Mouse (Mus musculus) lung, embryonic 14.5 days (tissue): Measurements from ENCODE around the gene Hbb-bh2. TPM values are rescaled to one million over a fixed set of nuclear protein-coding genes. Genes with fewer than 3 reads are reported as not detected.

Experiments used
- ATAC-seq: fragments of 200-750 bp; cut with Nextera tagmentation; 2 replicates; pipeline ENCODE4 v1.8.0; 2017; ENCODE audit warnings: mild to moderate bottlenecking, moderate TSS enrichment, moderate library complexity; ENCODE audit not compliant: insufficient read depth
- DNase-seq: peaks from one replicate; pipeline ENCODE4 v3.0.0-alpha.2; 2015
- H3K27ac ChIP-seq: fragments of 300-500 bp; sonication (generic); 2 replicates; pipeline ENCODE4 v1.5.1; 2014; ENCODE audit warnings: low read depth, mild to moderate bottlenecking, moderate library complexity
- H3K27me3 ChIP-seq: fragments of 300-500 bp; sonication (generic); 2 replicates; pipeline ENCODE4 v1.6.1; 2014; ENCODE audit warnings: low read length, control low read depth; ENCODE audit not compliant: insufficient read depth
- H3K36me3 ChIP-seq: fragments of 300-500 bp; sonication (generic); 2 replicates; pipeline ENCODE4 v1.6.1; 2014; ENCODE audit warnings: control low read depth; ENCODE audit not compliant: insufficient read depth
- H3K4me1 ChIP-seq: fragments of 300-500 bp; sonication (generic); 2 replicates; pipeline ENCODE4 v1.6.1; 2014; ENCODE audit warnings: antibody characterized with exemption, control low read depth; ENCODE audit not compliant: insufficient read depth
- H3K4me2 ChIP-seq: fragments of 300-500 bp; sonication (generic); 2 replicates; pipeline ENCODE4 v1.6.1; 2014; ENCODE audit warnings: mild to moderate bottlenecking
- H3K4me3 ChIP-seq: fragments of 300-500 bp; sonication (generic); 2 replicates; pipeline ENCODE4 v1.5.1; 2014; ENCODE audit warnings: low read depth, low read length
- H3K9ac ChIP-seq: fragments of 300-500 bp; sonication (generic); 2 replicates; pipeline ENCODE4 v1.6.1; 2014
- H3K9me3 ChIP-seq: fragments of 300-500 bp; sonication (generic); 2 replicates; pipeline ENCODE4 v1.6.1; 2016; ENCODE audit warnings: low read depth, low read length, control low read depth
- CTCF ChIP-seq: IDR thresholded peaks from 2 replicates; pipeline ENCODE4 v1.5.1; 2016; ENCODE audit warnings: antibody characterized with exemption, low read depth
- WGBS: fragments of 180-500 bp; shearing (Covaris S2); extraction: QIAGEN DNeasy Blood & Tissue Kit; methylation state at CpG from one replicate; pipeline ENCODE4 v1.1.7; 2014; 5-methylcytosine and 5-hydroxymethylcytosine counted together
- polyA plus RNA-seq: library from polyadenylated mRNA; unstranded; fragments of >200 nt; fragmentation: Nextera tagmentation; extraction: Ambion mirVana; gene quantifications from 2 replicates; pipeline ENCODE4 v1.2.1, GENCODE M21; 2014

Gene Hbb-bh2
- not detected in 2 replicates for polyA plus RNA-seq

DNA sequence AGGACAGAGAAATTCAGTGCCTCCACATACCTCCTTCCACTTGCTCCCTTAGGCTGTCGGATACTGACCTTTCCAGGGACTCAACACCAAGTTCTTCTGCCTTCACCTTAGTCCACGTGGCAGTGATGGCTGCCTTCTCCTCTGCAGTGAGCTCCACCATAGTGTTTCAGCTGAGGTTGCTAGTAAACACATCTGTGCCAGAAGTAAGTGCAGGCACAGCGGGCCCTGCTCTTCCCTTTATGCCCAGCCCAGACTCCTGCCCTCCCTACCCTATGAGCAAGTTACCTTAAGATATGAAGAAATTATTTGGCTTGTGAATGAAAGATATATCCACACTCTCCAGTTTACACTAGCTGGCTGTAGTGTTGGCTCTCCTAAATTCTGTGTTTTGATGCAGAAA is at the start of gene Hbb-bh2:
Gene Hbb-bh2 (minus strand): TSS at position 253 of the 400 bp plus-strand sequence.
- H3K4me1 ChIP-seq, result no peaks in the 10 kb centered on the region
- H3K9ac ChIP-seq, result no peak within 1 kb of the TSS
- ATAC-seq (no peak), DNase-seq (no peak)
- no peaks in the 10 kb centered on the region for H3K9me3 ChIP-seq
- no peaks in the 10 kb centered on the region for H3K36me3 ChIP-seq
- H3K27ac ChIP-seq, result no peak within 1 kb of the TSS
- TF ChIP-seq CTCF, result no peak
- H3K27me3 ChIP-seq, result no peaks in the 10 kb centered on the region
- H3K4me2 ChIP-seq, result no peak within 1 kb of the TSS
- WGBS, result 69% methylated on average over 3 of the region's 3 CpGs
- H3K4me3 ChIP-seq, result no peak within 1 kb of the TSS

DNA sequence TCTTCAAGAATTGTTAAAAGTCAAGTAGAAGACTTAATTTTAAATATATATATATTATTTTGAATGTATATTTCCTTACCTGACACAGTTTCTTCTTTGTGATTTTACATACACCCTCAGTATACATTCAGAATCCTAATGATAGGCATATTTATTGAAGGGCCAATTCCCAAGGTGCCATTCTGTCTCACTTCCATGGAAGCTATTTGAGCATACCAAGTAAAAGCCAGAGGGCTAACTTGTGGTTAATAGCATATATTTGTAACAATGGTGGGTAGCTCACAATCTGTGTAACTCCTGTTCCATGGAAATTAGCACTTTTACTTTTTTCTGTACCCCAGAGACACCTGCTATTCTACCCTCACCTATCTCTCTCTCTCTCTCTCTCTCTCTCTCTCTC is 45.8 kb upstream of the Hbb-bh2 start, which contains the start of gene Olfr66:
Gene Olfr66 (minus strand): TSS at position 101 of the 400 bp plus-strand sequence.
- H3K4me2 ChIP-seq, result no peak within 1 kb of the TSS
- no peak for DNase-seq
- ATAC-seq, result no peak

DNA sequence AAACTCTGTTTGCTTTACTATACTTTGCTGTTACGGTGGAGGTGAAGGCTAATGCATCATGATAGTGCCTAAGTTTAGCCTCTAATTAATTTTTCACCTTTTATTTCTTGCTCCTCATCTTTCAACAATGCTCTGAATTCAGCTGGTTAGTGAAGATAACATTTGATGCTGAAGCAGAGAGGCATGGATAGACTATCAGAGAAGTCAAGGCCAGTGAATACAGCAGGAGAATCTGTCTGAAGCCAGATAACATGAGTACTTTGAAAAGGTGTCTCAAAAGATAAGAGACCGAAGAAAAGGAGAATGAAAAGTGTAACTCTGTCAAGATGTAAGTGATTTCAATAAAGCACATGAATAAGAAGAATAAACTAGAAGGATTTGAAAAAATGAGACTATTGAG is 36.8 kb upstream of the Hbb-bh2 start:
- 68% methylated on average over 2 of the region's 2 CpGs for WGBS
- no peak for ATAC-seq
- Histone ChIP-seq H3K4me2 (no peak overlapping the region), H3K9ac (no peak overlapping the region), H3K4me1 (no peaks in the 10 kb centered on the region), H3K27me3 (no peaks in the 10 kb centered on the region), H3K9me3 (no peaks in the 10 kb centered on the region), H3K36me3 (no peaks in the 10 kb centered on the region), H3K27ac (no peak overlapping the region), H3K4me3 (no peak overlapping the region)
- DNase-seq, result no peak
- no peak for TF ChIP-seq CTCF

More for the DNA sequence above, 45.8 kb upstream of the Hbb-bh2 start, which contains the start of gene Olfr66:
- no peaks in the 10 kb centered on the region for H3K4me1 ChIP-seq
- TF ChIP-seq CTCF, result no peak
- H3K9ac ChIP-seq, result no peak within 1 kb of the TSS
- no peak within 1 kb of the TSS for H3K4me3 ChIP-seq
- H3K36me3 ChIP-seq, result no peaks in the 10 kb centered on the region
- H3K27me3 ChIP-seq, result no peaks in the 10 kb centered on the region
- no peak within 1 kb of the TSS for H3K27ac ChIP-seq
- H3K9me3 ChIP-seq, result no peaks in the 10 kb centered on the region

DNA sequence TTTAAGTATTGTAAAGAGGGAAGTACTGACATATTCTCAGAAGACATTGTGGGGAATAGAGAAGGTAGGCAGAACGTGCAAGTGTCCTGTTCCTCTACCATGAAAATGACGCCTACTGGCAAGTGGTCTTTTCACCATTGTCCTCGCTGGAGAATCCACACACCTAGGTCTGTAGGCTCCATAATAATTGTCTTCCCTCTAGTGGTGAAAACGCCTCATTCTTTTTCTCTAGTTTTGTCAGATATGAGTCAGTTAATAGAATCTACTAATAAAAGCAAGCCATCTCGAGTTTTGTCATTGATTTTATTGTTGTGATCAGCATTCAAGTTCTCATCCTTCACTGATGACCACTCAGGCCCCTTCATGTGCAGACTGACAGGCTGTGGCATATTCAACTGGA is 34.1 kb upstream of the Hbb-bh2 start:
- peak; percentile 2 for DNase-seq
- Histone ChIP-seq H3K4me2 (no peak overlapping the region), H3K4me1 (no peaks in the 10 kb centered on the region), H3K36me3 (no peaks in the 10 kb centered on the region), H3K9ac (no peak overlapping the region), H3K9me3 (no peaks in the 10 kb centered on the region), H3K27me3 (no peaks in the 10 kb centered on the region), H3K27ac (no peak overlapping the region), H3K4me3 (no peak overlapping the region)
- no peak for ATAC-seq
- TF ChIP-seq CTCF, result peak; percentile 6; the same call in 1 of the 2 replicates
- 43% methylated on average over 5 of the region's 5 CpGs for WGBS

DNA sequence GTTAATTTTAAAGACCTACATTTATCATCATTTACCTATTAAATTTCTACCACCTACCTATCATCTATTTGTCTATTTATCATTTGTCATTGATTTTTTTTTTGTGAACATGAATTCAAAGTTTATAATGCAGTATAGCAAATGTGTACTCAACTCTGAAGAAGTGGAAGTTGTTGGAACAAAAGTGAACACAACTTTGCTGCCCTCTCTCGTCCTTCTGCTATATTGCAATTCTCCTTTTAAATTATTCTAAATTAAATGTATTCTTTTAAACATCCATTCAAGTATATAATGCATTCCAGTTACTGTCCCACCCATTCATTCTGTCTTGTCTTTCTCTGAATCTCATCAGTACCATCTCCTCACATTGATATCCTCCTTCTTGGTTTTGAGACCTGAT is 32.7 kb upstream of the Hbb-bh2 start:
- TF ChIP-seq CTCF, result peak; percentile 41
- H3K4me2 ChIP-seq, result no peak overlapping the region
- no peaks in the 10 kb centered on the region for H3K4me1 ChIP-seq
- peak; percentile 60 for DNase-seq
- no peak overlapping the region for H3K27ac ChIP-seq
- no peak overlapping the region for H3K9ac ChIP-seq
- H3K9me3 ChIP-seq, result no peaks in the 10 kb centered on the region
- no peak for ATAC-seq
- no peaks in the 10 kb centered on the region for H3K36me3 ChIP-seq
- H3K4me3 ChIP-seq, result no peak overlapping the region
- 0% methylated on average over 1 of the region's 1 CpGs for WGBS
- H3K27me3 ChIP-seq, result no peaks in the 10 kb centered on the region

DNA sequence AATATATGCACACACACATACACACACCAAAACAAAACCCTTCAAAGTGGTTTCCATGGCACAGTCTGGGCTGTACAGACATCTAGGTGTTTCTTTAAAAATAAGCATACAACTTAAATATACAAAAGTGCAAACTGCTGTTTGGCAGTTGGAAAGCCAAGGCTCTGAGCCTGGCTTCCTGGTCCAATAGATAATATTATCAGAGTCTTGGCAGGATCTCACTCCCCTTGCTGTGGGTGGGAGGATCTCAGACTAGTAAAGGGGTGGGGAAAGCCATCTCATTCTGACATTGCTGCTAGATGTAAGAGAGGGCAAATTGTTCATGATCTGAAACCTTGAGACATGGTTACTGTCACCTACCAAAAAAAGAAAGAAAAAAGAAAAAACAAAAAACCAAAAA is 30.3 kb upstream of the Hbb-bh2 start:
- Histone ChIP-seq H3K36me3 (no peaks in the 10 kb centered on the region), H3K27me3 (no peaks in the 10 kb centered on the region), H3K9ac (no peak overlapping the region), H3K4me2 (no peak overlapping the region), H3K27ac (peak overlapping the region; percentile 36; the same call in 1 of the 2 replicates), H3K4me1 (no peaks in the 10 kb centered on the region), H3K4me3 (no peak overlapping the region), H3K9me3 (no peaks in the 10 kb centered on the region)
- DNase-seq (no peak), ATAC-seq (peak; percentile 63; the same call in 1 of the 2 replicates)
- no peak for TF ChIP-seq CTCF

DNA sequence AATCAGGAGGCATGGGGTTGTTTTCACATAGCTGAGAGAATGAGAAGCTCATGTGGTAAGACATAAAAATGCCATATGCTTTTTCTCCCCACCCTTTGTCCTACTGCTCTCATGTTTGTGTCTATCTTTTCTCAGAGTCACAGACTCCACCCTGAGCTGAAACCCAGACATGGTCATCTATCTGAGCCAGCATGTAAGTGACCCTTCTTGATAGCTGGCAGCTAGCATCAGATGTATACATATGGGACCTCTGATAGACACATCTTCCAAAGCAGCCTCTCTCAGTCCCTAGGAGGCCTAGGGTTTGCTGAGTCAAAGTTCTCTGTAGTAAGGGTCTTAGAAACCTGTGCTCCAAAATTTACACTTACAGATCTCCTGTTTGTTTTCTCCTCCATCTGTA is 25.4 kb upstream of the Hbb-bh2 start:
- H3K4me1 ChIP-seq, result no peaks in the 10 kb centered on the region
- DNase-seq (no peak), ATAC-seq (peak; percentile 47; the same call in 1 of the 2 replicates)
- H3K27ac ChIP-seq, result no peak overlapping the region; the same call in 1 of the 2 replicates
- no peak overlapping the region for H3K4me2 ChIP-seq
- TF ChIP-seq CTCF, result no peak
- H3K9me3 ChIP-seq, result no peaks in the 10 kb centered on the region
- no peaks in the 10 kb centered on the region for H3K27me3 ChIP-seq
- H3K4me3 ChIP-seq, result no peak overlapping the region
- H3K9ac ChIP-seq, result no peak overlapping the region
- no peaks in the 10 kb centered on the region for H3K36me3 ChIP-seq

DNA sequence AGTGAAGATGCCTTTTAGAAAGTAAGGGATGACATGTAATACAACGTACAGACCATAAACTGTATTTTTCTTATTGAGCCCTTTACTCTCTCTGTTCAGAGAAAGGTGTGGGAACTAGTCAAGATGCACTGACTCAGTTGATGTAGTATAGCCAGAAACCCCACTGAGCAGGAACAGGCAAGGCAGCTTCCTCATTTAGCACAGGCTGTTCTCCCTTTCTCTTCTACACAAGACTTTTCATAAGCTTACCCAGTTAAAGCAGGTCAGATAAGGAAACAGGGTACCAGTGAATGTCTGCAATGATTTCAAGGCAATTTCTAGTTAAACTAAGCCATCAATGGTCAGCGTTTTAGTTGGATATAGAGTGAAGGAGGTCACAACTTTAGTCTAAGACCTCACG is 21.2 kb upstream of the Hbb-bh2 start:
- Histone ChIP-seq H3K9ac (no peak overlapping the region), H3K27ac (no peak overlapping the region; the same call in 1 of the 2 replicates), H3K27me3 (no peaks in the 10 kb centered on the region), H3K4me2 (no peak overlapping the region), H3K4me3 (no peak overlapping the region), H3K9me3 (no peaks in the 10 kb centered on the region), H3K36me3 (no peaks in the 10 kb centered on the region), H3K4me1 (no peaks in the 10 kb centered on the region)
- no peak for TF ChIP-seq CTCF
- 61% methylated on average over 3 of the region's 3 CpGs for WGBS
- DNase-seq (no peak), ATAC-seq (no peak)
